Mouse (Mus musculus) lung, postnatal 0 days (tissue): ENCODE results near the gene Cfdp1. TPM values are rescaled to one million over a fixed set of nuclear protein-coding genes. Genes with fewer than 3 reads are reported as not detected.

Experiments
- ATAC-seq: fragments of 200-750 bp; cut with Nextera tagmentation; 2 replicates; pipeline ENCODE4 v1.8.0; 2017; ENCODE audit warnings: moderate library complexity
- DNase-seq: peaks from one replicate; pipeline ENCODE4 v3.0.0-alpha.2; 2016; ENCODE audit warnings: low spot score
- H3K27ac ChIP-seq: fragments of 300-500 bp; sonication (generic); 2 replicates; pipeline ENCODE4 v1.5.1; 2014; ENCODE audit warnings: antibody characterized with exemption, mild to moderate bottlenecking, low read length, mixed read lengths
- H3K27me3 ChIP-seq: fragments of 300-500 bp; sonication (generic); replicated peaks from 2 replicates; pipeline ENCODE4 v1.6.1; 2014; ENCODE audit warnings: low read length, mixed read lengths; ENCODE audit not compliant: insufficient read depth
- H3K36me3 ChIP-seq: fragments of 300-500 bp; sonication (generic); 2 replicates; pipeline ENCODE4 v1.6.1; 2014; ENCODE audit warnings: low read length, mixed read lengths; ENCODE audit not compliant: insufficient read depth
- H3K4me1 ChIP-seq: fragments of 300-500 bp; sonication (generic); 2 replicates; pipeline ENCODE4 v1.6.1; 2014; ENCODE audit warnings: antibody characterized with exemption, low read depth, low read length, mixed read lengths; ENCODE audit not compliant: insufficient read depth
- H3K4me2 ChIP-seq: fragments of 300-500 bp; sonication (generic); replicated peaks from 2 replicates; pipeline ENCODE4 v1.6.1; 2014; ENCODE audit warnings: low read depth, mild to moderate bottlenecking, low read length, moderate library complexity, mixed read lengths
- H3K4me3 ChIP-seq: fragments of 300-500 bp; sonication (generic); 2 replicates; pipeline ENCODE4 v1.5.1; 2014; ENCODE audit warnings: low read depth, low read length
- H3K9ac ChIP-seq: fragments of 300-500 bp; sonication (generic); replicated peaks from 2 replicates; pipeline ENCODE4 v1.6.1; 2014; ENCODE audit warnings: low read depth, mild to moderate bottlenecking
- H3K9me3 ChIP-seq: fragments of 300-500 bp; sonication (generic); 2 replicates; pipeline ENCODE4 v1.6.1; 2016; ENCODE audit warnings: low read length, mixed read lengths
- CTCF ChIP-seq: IDR thresholded peaks from 2 replicates; pipeline ENCODE4 v1.5.1; 2016; ENCODE audit warnings: antibody characterized with exemption, mild to moderate bottlenecking
- EP300 ChIP-seq: IDR thresholded peaks from 2 replicates; pipeline ENCODE4 v1.6.1; 2016; ENCODE audit warnings: antibody characterized with exemption, mild to moderate bottlenecking, control low read depth
- WGBS: fragments of 180-500 bp; shearing (Covaris S2); extraction: QIAGEN DNeasy Blood & Tissue Kit; methylation state at CpG from one replicate; pipeline ENCODE4 v1.1.7; 2014; 5-methylcytosine and 5-hydroxymethylcytosine counted together
- polyA plus RNA-seq: library from polyadenylated mRNA; unstranded; fragments of >200 nt; fragmentation: Nextera tagmentation; extraction: Ambion mirVana; gene quantifications from 2 replicates; pipeline ENCODE4 v1.2.1, GENCODE M21; 2015

Cfdp1 gene
- polyA plus RNA-seq, 1 experiment from 2014 or later, result 93.9 TPM

- Histone ChIP-seq H3K4me2 (no peak overlapping the region), H3K9me3 (no peaks in the 10 kb centered on the region), H3K4me3 (no peak overlapping the region), H3K36me3 (no peaks in the 10 kb centered on the region), H3K27me3 (no peaks in the 10 kb centered on the region), H3K27ac (no peak overlapping the region), H3K4me1 (no peaks in the 10 kb centered on the region), H3K9ac (no peak overlapping the region)
- DNase-seq, result no peak
- WGBS, result 93% methylated on average over 7 of the region's 7 CpGs
- no peak for ATAC-seq
- TF ChIP-seq EP300, result no peak
- TF ChIP-seq CTCF, result no peak
Observed at GRCm38 (mm10) chr8:111773057-111773456, 81.0 kb downstream of the Cfdp1 start.

GRCm38 (mm10) chr8:111772083-111772482 lies 82.0 kb downstream of the Cfdp1 start:
- H3K27ac ChIP-seq, result no peak overlapping the region
- no peak for TF ChIP-seq CTCF
- TF ChIP-seq EP300, result no peak
- no peak overlapping the region for H3K4me3 ChIP-seq
- H3K4me2 ChIP-seq, result no peak overlapping the region
- no peaks in the 10 kb centered on the region for H3K27me3 ChIP-seq
- ATAC-seq, result no peak
- WGBS, result 83% methylated on average over 9 of the region's 9 CpGs
- H3K36me3 ChIP-seq, result no peaks in the 10 kb centered on the region; the same call in 1 of the 2 replicates
- H3K9ac ChIP-seq, result no peak overlapping the region
- H3K9me3 ChIP-seq, result no peaks in the 10 kb centered on the region
- DNase-seq, result no peak
- H3K4me1 ChIP-seq, result no peaks in the 10 kb centered on the region

GRCm38 (mm10) chr8:111771625-111772020 lies 82.5 kb downstream of the Cfdp1 start:
- H3K36me3 ChIP-seq, result no peaks in the 10 kb centered on the region; the same call in 1 of the 2 replicates
- TF ChIP-seq CTCF, result no peak
- no peak for TF ChIP-seq EP300
- no peak overlapping the region for H3K9ac ChIP-seq
- H3K27me3 ChIP-seq, result no peaks in the 10 kb centered on the region
- H3K4me3 ChIP-seq, result no peak overlapping the region
- no peaks in the 10 kb centered on the region for H3K9me3 ChIP-seq
- WGBS, result 91% methylated on average over 6 of the region's 6 CpGs
- H3K27ac ChIP-seq, result no peak overlapping the region
- H3K4me1 ChIP-seq, result no peaks in the 10 kb centered on the region
- H3K4me2 ChIP-seq, result no peak overlapping the region
- no peak for ATAC-seq
- DNase-seq, result no peak

GRCm38 (mm10) chr8:111770958-111771624 lies 83.0 kb downstream of the Cfdp1 start:
- no peak overlapping the region for H3K4me3 ChIP-seq
- H3K27ac ChIP-seq, result no peak overlapping the region
- peak; percentile 64 for DNase-seq
- H3K9ac ChIP-seq, result no peak overlapping the region
- TF ChIP-seq CTCF, result no peak
- TF ChIP-seq EP300, result no peak
- no peak overlapping the region for H3K4me2 ChIP-seq
- no peaks in the 10 kb centered on the region for H3K27me3 ChIP-seq
- H3K4me1 ChIP-seq, result no peaks in the 10 kb centered on the region
- WGBS, result 66% methylated on average over 5 of the region's 5 CpGs
- no peaks in the 10 kb centered on the region for H3K9me3 ChIP-seq
- H3K36me3 ChIP-seq, result no peaks in the 10 kb centered on the region; the same call in 1 of the 2 replicates
- peak; percentile 80 for ATAC-seq

- Histone ChIP-seq H3K27me3 (no peaks in the 10 kb centered on the region), H3K27ac (no peak overlapping the region), H3K4me2 (no peak overlapping the region), H3K36me3 (no peaks in the 10 kb centered on the region; the same call in 1 of the 2 replicates), H3K4me1 (no peaks in the 10 kb centered on the region), H3K4me3 (no peak overlapping the region), H3K9ac (no peak overlapping the region), H3K9me3 (no peaks in the 10 kb centered on the region)
- no peak for TF ChIP-seq EP300
- TF ChIP-seq CTCF, result no peak
- DNase-seq (peak; percentile 27), ATAC-seq (peak; percentile 20; the same call in 1 of the 2 replicates)
- WGBS, result 56% methylated on average over 12 of the region's 12 CpGs
Observed at GRCm38 (mm10) chr8:111769764-111770428, 84.2 kb downstream of the Cfdp1 start.

- DNase-seq (no peak), ATAC-seq (no peak)
- Histone ChIP-seq H3K27me3 (no peaks in the 10 kb centered on the region), H3K4me1 (no peaks in the 10 kb centered on the region), H3K36me3 (no peaks in the 10 kb centered on the region; the same call in 1 of the 2 replicates), H3K9me3 (no peaks in the 10 kb centered on the region), H3K9ac (no peak overlapping the region), H3K27ac (no peak overlapping the region), H3K4me2 (no peak overlapping the region), H3K4me3 (no peak overlapping the region)
- no peak for TF ChIP-seq CTCF
- 75% methylated on average over 15 of the region's 15 CpGs for WGBS
Observed at GRCm38 (mm10) chr8:111769296-111769695, 84.8 kb downstream of the Cfdp1 start.
